Mouse (Mus musculus): ENCODE measurements around the gene Opa1. TPM values are rescaled to one million over a fixed set of nuclear protein-coding genes. Genes with fewer than 3 reads are reported as not detected.

Gene Opa1
- polyA plus RNA-seq, 1 experiment from 2014 or later = 22.6 TPM

DNA sequence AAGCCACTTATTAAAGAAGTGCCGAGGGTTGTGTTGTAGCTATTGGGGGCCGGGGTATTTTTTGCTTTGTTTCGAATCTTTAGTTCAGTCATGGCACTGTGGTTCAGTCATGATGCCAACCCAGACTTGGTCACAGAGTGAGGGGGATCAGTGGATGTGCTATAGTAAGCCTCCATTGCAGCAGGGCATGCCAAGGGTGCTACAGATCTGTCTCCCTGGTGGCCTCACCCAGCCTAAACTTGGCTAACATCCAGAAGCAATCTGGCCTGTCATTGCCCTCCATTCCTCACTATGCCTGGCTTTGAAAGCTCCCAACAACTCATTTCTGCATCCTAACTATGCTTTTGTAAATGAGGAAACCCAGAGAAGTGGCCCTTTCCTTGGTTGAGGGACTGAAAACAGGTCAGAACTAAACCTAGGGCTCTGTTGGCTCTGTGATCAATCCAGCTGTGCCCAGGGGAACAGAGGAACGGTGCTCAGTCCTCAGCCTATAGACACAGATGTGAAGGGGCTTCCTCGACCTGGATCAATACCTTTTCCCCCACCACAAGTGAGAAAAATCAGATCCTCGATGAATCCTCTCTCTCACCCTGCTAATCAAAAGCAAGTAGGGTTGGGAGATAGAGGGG, 114.8 kb downstream of the Opa1 start:
- Histone ChIP-seq H3K27me3 (ENCODE audit: insufficient read depth, low read length) (no peaks in the 10 kb centered on the region), H3K9ac (ENCODE audit: low read depth, low read length) (no peak overlapping the region), H3K36me3 (ENCODE audit: insufficient read depth, low read length) (no peaks in the 10 kb centered on the region), H3K4me1 (replicated peaks; ENCODE audit: insufficient read depth, low read length) (no peaks in the 10 kb centered on the region), H3K4me3 (replicated peaks; ENCODE audit: low read depth, low read length) (no peak overlapping the region), H3K4me2 (ENCODE audit: low read length) (no peak overlapping the region), H3K27ac (no peak overlapping the region), H3K9me3 (replicated peaks; ENCODE audit: low read length) (peaks cover 3% of the 10 kb centered on the region; the same call in 1 of the 2 replicates)
- whole genome bisulfite sequencing = 69% methylated on average over 6 of the region's 6 CpGs
- ATAC-seq (replicated peaks; ENCODE audit: low FRiP score, low read depth) (no peak), DNase-seq (ENCODE audit: low spot score) (no peak)
- TF ChIP-seq CTCF (IDR thresholded peaks at IDR 0.05; ENCODE audit: low read depth) = no peak

DNA sequence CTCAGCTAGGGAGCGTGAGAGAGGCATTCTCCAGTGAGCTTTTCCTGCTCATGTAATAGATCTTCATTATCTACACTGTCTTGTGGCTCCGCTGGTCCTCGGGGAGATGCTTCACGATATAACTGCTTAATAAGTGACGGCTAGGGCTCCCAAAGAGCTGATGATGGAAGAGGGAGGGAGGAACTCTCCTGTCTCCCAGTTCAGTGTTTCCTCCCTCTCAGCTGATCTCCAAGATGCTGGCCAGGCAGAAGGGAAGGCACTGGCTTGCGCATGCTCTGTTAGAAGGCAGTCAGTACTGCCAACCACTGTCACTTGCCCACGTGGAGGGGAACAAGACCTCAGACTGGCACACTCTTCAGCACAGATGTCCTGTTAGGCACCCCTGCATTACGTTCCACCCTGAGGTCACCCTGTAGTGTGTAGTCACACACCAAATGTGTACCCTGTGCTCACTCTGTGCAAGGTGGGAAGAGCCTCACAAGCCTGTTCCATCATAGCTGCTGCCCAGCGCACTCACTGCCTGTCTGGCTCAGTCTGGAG, 115.4 kb downstream of the Opa1 start:
- no peak for TF ChIP-seq CTCF (IDR thresholded peaks at IDR 0.05; ENCODE audit: low read depth)
- H3K27me3 ChIP-seq (ENCODE audit: insufficient read depth, low read length) = no peaks in the 10 kb centered on the region
- no peak overlapping the region for H3K4me2 ChIP-seq (ENCODE audit: low read length)
- DNase-seq (ENCODE audit: low spot score) = no peak
- H3K9ac ChIP-seq (ENCODE audit: low read depth, low read length) = no peak overlapping the region
- 54% methylated on average over 9 of the region's 9 CpGs for WGBS
- H3K36me3 ChIP-seq (ENCODE audit: insufficient read depth, low read length) = no peaks in the 10 kb centered on the region
- ATAC-seq (replicated peaks; ENCODE audit: low FRiP score, low read depth) = no peak
- H3K4me3 ChIP-seq (replicated peaks; ENCODE audit: low read depth, low read length) = no peak overlapping the region
- H3K9me3 ChIP-seq (replicated peaks; ENCODE audit: low read length) = peaks cover 4% of the 10 kb centered on the region; the same call in 1 of the 2 replicates
- H3K4me1 ChIP-seq (replicated peaks; ENCODE audit: insufficient read depth, low read length) = no peaks in the 10 kb centered on the region
- H3K27ac ChIP-seq = no peak overlapping the region

Other genes starting within 250 kb of the Opa1 start
- gene Atp13a5, start 200.6 kb upstream of the Opa1 start, polyA plus RNA-seq (2015; fragmentation: Nextera tagmentation; extraction: Ambion mirVana) = not detected in 2 replicates
- gene Atp13a4, start 34.5 kb upstream of the Opa1 start, polyA plus RNA-seq (2015; fragmentation: Nextera tagmentation; extraction: Ambion mirVana) = 2.6 and 3.1 TPM in 2 replicates

Data from kidney, postnatal 0 days (tissue).